Mouse (Mus musculus) ES-Bruce4 (cell line): ENCODE data around the gene Crabp2.

Experiments used
- CTCF ChIP-seq: IDR thresholded peaks from one replicate; pipeline ENCODE4 v1.8.1; 2011; ENCODE audit warnings: low read depth, low read length
- EP300 ChIP-seq: IDR thresholded peaks from 2 replicates; pipeline ENCODE4 v1.6.1; 2011; ENCODE audit warnings: low read depth, low read length; ENCODE audit not compliant: insufficient read depth
- POLR2A ChIP-seq: IDR thresholded peaks from one replicate; pipeline ENCODE4 v1.8.1; 2011; ENCODE audit warnings: low read length; ENCODE audit not compliant: insufficient read depth

DNA sequence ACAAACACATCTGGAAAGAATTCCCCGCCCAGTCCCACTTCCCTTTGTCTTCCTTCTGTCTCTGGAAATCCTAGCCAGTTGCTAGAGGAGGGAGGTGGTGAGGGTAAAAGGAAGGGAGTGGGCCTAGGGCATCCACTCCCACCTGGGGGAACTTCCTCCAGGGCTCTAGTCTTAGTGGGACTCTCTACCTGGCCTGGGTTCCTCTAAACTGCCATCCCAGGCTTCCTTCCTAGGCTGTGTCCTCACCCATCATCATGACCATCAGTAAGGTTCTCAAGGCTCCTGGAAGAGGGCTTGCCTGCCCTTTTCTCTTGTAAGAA lies 2.0 kb upstream of the Crabp2 start:
- TF ChIP-seq POLR2A = no peak
- TF ChIP-seq EP300 = no peak
- TF ChIP-seq CTCF = no peak
